Mouse (Mus musculus): Measurements from ENCODE around the gene Maz. TPM values are rescaled to one million over a fixed set of nuclear protein-coding genes. Genes with fewer than 3 reads are reported as not detected.

Gene Maz
- polyA plus RNA-seq (2015; fragmentation: Nextera tagmentation; extraction: Ambion mirVana), result 35.7 and 42.1 TPM in 2 replicates

DNA sequence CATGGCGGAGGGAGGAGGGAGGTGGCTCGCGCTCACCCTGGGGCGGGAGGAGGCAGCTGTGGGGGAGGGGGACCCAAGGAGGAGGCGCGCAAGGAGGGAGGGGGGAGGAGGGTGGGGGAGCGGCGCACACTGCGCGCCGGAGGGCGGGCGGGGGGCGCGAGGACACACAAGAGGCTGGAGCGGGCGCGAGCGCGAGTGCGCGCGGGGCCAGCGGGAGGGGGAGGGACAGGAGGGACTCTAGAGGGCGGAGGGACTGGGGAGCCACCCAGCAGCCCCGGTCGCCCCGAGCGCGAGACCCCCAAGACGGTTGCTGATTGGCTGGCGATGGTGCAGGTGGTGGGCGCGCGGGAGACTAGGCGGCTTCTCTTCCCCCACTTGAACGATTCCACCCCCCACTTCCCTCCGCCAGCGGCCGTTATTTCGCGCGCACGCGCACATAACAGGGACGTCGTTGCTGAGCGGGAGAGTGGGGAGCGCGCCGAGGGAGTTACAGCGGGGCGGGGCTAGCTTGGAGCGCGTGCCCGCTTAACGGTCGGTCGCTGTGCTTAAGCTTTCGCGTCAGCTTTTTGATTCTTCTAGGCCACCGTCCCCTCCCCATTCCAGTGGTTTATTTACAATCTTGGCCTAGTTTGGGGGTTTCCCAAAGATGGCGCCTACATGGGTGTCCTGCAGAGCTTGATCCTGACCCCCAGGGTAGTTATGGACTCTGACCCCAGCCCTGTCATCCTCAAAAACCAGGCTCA is at the start of gene Maz:
Gene Maz (minus strand): TSS at position 54 of the 743 bp plus-strand sequence.
- Histone ChIP-seq H3K4me2 (ENCODE audit: low read depth, low read length) (peak within 1 kb of the TSS; percentile 92), H3K4me3 (ENCODE audit: low read length) (peak within 1 kb of the TSS; percentile 69), H3K9ac (ENCODE audit: low read depth, low read length) (peak within 1 kb of the TSS; percentile 99), H3K9me3 (ENCODE audit: control insufficient read depth, low read length) (no peaks in the 10 kb centered on the region), H3K27ac (ENCODE audit: low read length) (peak within 1 kb of the TSS; percentile 95), H3K4me1 (ENCODE audit: control insufficient read depth, insufficient read depth, low read length) (peaks cover 30% of the 10 kb centered on the region), H3K36me3 (ENCODE audit: control insufficient read depth, insufficient read depth, low read length) (peaks cover 11% of the 10 kb centered on the region), H3K27me3 (replicated peaks; ENCODE audit: control insufficient read depth, insufficient read depth, low read length) (no peaks in the 10 kb centered on the region)
- WGBS, result under 1% methylated on average over 48 of the region's 63 CpGs
- peak; percentile 82 for ATAC-seq

DNA sequence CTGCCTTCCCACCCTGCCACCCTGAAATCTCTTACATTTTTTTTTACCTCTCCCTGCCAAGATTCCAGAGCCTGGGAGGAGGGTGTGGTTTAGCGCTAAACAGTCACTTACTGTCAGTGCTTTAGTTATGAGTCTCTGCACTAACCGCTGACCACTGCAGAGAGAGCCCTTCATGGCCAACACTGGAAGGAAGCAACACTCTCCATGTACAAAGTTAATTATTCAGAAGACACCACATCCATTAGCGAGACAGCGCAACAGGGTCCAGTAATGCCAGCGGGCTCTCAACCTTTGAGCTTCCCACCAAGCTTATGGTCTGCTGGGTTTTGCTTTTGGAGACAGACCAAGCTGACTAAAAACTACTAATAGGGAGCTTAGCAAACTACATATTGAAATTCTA is 49.4 kb upstream of the Maz start:
- Histone ChIP-seq H3K27me3 (replicated peaks; ENCODE audit: control insufficient read depth, insufficient read depth, low read length) (no peaks in the 10 kb centered on the region), H3K4me3 (ENCODE audit: low read length) (no peak overlapping the region), H3K27ac (ENCODE audit: low read length) (no peak overlapping the region), H3K36me3 (ENCODE audit: control insufficient read depth, insufficient read depth, low read length) (no peaks in the 10 kb centered on the region), H3K9ac (ENCODE audit: low read depth, low read length) (no peak overlapping the region), H3K9me3 (ENCODE audit: control insufficient read depth, low read length) (no peaks in the 10 kb centered on the region), H3K4me2 (ENCODE audit: low read depth, low read length) (no peak overlapping the region), H3K4me1 (ENCODE audit: control insufficient read depth, insufficient read depth, low read length) (no peaks in the 10 kb centered on the region)
- 90% methylated on average over 5 of the region's 5 CpGs for WGBS
- ATAC-seq, result no peak

DNA sequence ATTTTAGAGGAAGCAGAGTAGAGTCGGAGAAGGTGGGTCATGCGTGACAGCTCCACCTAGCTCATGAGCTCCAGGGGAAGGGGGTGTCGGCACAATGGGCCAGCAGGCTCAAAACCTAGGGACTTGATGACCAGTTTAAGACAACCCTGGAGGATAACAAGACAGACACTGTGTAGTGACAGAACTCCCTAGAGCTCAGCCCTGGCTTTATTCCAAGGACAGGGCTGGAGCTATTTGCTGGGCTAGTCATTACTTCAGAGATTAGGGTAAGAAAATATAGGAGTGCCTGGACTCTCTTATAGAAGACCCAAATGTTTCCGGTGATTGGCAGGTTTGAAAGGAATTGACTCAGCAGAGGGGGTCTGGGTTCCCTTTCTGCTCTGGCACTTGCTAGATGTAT is 46.4 kb upstream of the Maz start:
- Histone ChIP-seq H3K36me3 (ENCODE audit: control insufficient read depth, insufficient read depth, low read length) (no peaks in the 10 kb centered on the region), H3K4me1 (ENCODE audit: control insufficient read depth, insufficient read depth, low read length) (no peaks in the 10 kb centered on the region), H3K27ac (ENCODE audit: low read length) (no peak overlapping the region), H3K9me3 (ENCODE audit: control insufficient read depth, low read length) (no peaks in the 10 kb centered on the region), H3K4me3 (ENCODE audit: low read length) (no peak overlapping the region), H3K27me3 (replicated peaks; ENCODE audit: control insufficient read depth, insufficient read depth, low read length) (no peaks in the 10 kb centered on the region), H3K4me2 (ENCODE audit: low read depth, low read length) (no peak overlapping the region), H3K9ac (ENCODE audit: low read depth, low read length) (no peak overlapping the region)
- ATAC-seq, result no peak
- WGBS, result 86% methylated on average over 4 of the region's 4 CpGs

DNA sequence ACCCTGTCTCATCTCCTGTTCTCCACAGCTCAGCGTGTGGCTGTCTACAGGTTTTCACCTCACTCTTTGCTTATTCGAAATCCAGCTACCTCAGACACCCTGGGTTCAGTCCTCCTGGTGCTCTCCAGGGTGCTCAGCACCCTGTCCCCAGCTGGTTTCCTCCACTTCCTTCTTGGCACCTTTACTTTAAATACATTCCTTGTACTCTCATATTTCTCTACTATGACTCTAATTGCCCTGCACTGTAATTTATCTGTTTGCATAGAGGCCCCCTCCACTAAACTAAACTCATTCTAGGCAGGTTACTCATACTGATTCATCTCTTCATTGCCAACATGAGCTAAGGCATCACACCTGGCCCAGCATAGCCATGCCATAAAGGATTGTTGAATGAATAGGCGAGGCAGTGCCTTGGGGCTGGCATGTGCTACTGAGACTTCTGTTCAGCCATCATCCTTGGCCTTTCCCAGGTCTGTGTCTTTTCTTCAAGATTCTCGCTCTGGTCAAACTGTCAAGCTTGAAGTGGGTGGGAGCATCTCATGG is 44.1 kb upstream of the Maz start:
- no peak overlapping the region for H3K9ac ChIP-seq (ENCODE audit: low read depth, low read length)
- no peak overlapping the region for H3K4me3 ChIP-seq (ENCODE audit: low read length)
- H3K4me2 ChIP-seq (ENCODE audit: low read depth, low read length), result no peak overlapping the region
- H3K27me3 ChIP-seq (replicated peaks; ENCODE audit: control insufficient read depth, insufficient read depth, low read length), result no peaks in the 10 kb centered on the region
- H3K9me3 ChIP-seq (ENCODE audit: control insufficient read depth, low read length), result no peaks in the 10 kb centered on the region
- 52% methylated on average over 4 of the region's 4 CpGs for WGBS
- no peaks in the 10 kb centered on the region for H3K36me3 ChIP-seq (ENCODE audit: control insufficient read depth, insufficient read depth, low read length)
- no peak overlapping the region for H3K27ac ChIP-seq (ENCODE audit: low read length)
- no peaks in the 10 kb centered on the region for H3K4me1 ChIP-seq (ENCODE audit: control insufficient read depth, insufficient read depth, low read length)
- peak; percentile 95 for ATAC-seq

DNA sequence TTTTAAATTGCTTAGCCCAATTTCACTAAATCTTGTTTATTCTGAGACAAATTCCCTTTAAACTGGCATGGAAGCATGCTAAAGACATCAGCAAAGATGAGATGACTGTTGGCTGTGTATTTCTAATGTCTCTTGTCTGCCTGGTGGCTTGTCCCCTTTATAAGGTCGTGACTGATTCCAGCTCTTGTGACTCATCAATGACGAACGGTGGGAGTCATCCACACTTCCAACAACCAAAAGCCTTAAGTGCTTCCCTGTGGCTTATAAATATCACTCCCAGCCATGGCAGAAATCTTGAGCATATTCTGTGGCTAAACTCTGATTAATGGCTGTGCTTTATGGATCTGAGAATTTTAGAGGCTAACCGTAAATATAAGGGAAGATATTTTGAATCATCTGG is 39.5 kb upstream of the Maz start:
- Histone ChIP-seq H3K4me2 (ENCODE audit: low read depth, low read length) (no peak overlapping the region), H3K9me3 (ENCODE audit: control insufficient read depth, low read length) (no peaks in the 10 kb centered on the region), H3K27me3 (replicated peaks; ENCODE audit: control insufficient read depth, insufficient read depth, low read length) (no peaks in the 10 kb centered on the region), H3K9ac (ENCODE audit: low read depth, low read length) (no peak overlapping the region), H3K4me1 (ENCODE audit: control insufficient read depth, insufficient read depth, low read length) (no peaks in the 10 kb centered on the region), H3K4me3 (ENCODE audit: low read length) (no peak overlapping the region), H3K27ac (ENCODE audit: low read length) (no peak overlapping the region), H3K36me3 (ENCODE audit: control insufficient read depth, insufficient read depth, low read length) (no peaks in the 10 kb centered on the region)
- no peak for ATAC-seq
- 69% methylated on average over 4 of the region's 4 CpGs for WGBS

DNA sequence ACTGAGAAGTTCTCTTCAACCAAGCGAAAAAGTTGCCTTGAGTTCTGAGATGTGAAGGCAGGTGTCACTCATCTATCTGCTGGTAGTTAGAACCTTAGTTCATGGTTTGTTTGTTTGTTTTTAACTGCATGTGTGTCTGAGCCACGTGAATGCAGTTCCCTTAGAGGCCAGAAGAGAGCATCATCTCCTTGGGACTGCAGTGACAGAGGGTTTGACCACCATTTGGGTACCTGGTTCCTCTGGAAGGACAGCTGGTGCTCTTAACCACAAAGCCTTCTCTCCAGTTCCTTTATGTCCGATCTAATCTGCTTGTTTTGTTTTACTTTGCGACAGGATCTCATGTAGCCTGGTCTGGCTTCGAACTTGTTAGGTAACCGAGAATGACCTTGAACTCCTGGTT is 38.7 kb upstream of the Maz start:
- no peak for ATAC-seq
- no peaks in the 10 kb centered on the region for H3K4me1 ChIP-seq (ENCODE audit: control insufficient read depth, insufficient read depth, low read length)
- H3K27ac ChIP-seq (ENCODE audit: low read length), result no peak overlapping the region
- 84% methylated on average over 6 of the region's 6 CpGs for WGBS
- no peak overlapping the region for H3K9ac ChIP-seq (ENCODE audit: low read depth, low read length)
- H3K36me3 ChIP-seq (ENCODE audit: control insufficient read depth, insufficient read depth, low read length), result no peaks in the 10 kb centered on the region
- H3K9me3 ChIP-seq (ENCODE audit: control insufficient read depth, low read length), result no peaks in the 10 kb centered on the region
- no peaks in the 10 kb centered on the region for H3K27me3 ChIP-seq (replicated peaks; ENCODE audit: control insufficient read depth, insufficient read depth, low read length)
- no peak overlapping the region for H3K4me3 ChIP-seq (ENCODE audit: low read length)
- no peak overlapping the region for H3K4me2 ChIP-seq (ENCODE audit: low read depth, low read length)

DNA sequence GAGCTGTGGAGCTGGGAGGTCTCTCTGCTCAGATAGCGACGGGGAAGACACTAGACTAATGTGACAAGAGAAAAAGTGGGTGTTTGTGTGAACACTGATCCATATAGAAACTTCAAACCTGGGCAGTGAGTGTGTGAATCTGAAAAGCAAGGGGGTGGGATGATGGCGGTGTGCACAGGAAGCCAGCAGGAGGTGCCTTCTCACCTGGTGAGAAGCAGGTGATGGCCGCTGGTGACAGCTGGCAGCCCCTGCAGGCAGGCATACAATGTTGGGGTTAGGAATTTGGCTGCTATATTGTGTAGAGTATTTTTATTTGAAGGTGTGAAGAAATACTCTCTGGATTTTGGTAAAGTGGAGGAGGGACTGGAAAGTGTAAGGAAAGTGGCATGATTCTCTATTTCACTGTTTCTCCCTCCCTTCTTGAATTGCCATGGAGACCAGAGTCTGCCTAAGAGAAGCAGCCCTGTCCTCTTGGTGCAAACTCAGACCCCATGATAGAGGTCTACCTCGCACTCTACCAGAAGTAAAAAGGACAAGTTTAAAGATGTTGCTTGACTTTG is 28.3 kb upstream of the Maz start:
- Histone ChIP-seq H3K4me3 (ENCODE audit: low read length) (no peak overlapping the region), H3K9ac (ENCODE audit: low read depth, low read length) (no peak overlapping the region), H3K36me3 (ENCODE audit: control insufficient read depth, insufficient read depth, low read length) (no peaks in the 10 kb centered on the region), H3K9me3 (ENCODE audit: control insufficient read depth, low read length) (no peaks in the 10 kb centered on the region), H3K27me3 (replicated peaks; ENCODE audit: control insufficient read depth, insufficient read depth, low read length) (0 out of 2 replicates have a peak, but pooled peaks cover 4% of the 10 kb centered on the region), H3K4me2 (ENCODE audit: low read depth, low read length) (no peak overlapping the region), H3K4me1 (ENCODE audit: control insufficient read depth, insufficient read depth, low read length) (no peaks in the 10 kb centered on the region), H3K27ac (ENCODE audit: low read length) (no peak overlapping the region)
- 61% methylated on average over 5 of the region's 5 CpGs for WGBS
- no peak for ATAC-seq

DNA sequence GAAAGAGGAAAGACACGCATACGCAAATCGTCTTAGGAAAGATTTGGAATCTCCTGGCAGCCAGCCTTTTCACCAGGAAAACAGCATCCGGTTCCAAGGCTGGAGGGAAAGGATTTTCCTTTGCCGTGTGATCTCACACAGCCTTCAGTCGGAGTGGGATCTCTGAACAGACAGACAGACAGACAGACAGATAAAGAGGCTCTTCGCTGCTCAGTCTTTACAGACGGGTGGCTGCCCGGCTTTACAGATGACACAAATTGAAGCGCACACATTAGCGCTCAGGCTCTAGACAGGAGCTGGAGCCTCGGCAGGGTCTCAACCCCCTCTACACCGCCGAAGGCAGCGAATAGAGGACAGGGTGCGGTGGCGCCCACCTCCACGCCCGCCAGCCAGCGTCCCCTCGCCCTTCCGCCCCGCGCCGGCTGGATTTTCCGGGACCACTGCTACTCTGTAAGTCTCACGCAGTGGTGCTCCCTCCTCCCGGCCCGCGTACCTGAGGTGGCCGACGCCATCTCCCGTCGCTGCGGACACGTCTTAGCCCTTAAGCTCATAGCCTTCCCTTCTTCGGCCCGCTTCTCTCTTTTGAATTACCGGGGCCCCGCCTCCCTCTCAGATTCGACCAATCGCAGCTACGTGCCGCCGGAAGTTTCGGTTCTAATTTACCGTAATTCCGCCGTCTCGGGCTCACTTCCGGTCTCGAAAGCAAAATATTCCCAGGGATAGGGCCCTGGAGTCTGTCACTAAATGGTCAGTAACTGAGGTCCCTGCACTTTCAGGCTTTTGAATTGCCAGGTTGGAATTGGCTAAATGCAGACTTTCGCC is 15.2 kb upstream of the Maz start, which contains the start of gene Kif22:
Gene Kif22 (minus strand): TSS at position 621 of the 822 bp plus-strand sequence.
- Histone ChIP-seq H3K4me2 (ENCODE audit: low read depth, low read length) (peak within 1 kb of the TSS; percentile 68), H3K9ac (ENCODE audit: low read depth, low read length) (peak within 1 kb of the TSS; percentile 84), H3K4me3 (ENCODE audit: low read length) (peak within 1 kb of the TSS; percentile 84), H3K9me3 (ENCODE audit: control insufficient read depth, low read length) (no peaks in the 10 kb centered on the region), H3K27me3 (replicated peaks; ENCODE audit: control insufficient read depth, insufficient read depth, low read length) (no peaks in the 10 kb centered on the region), H3K27ac (ENCODE audit: low read length) (peak within 1 kb of the TSS; percentile 77), H3K36me3 (ENCODE audit: control insufficient read depth, insufficient read depth, low read length) (no peaks in the 10 kb centered on the region; the same call in 1 of the 2 replicates), H3K4me1 (ENCODE audit: control insufficient read depth, insufficient read depth, low read length) (peaks cover 12% of the 10 kb centered on the region)
- ATAC-seq, result peak; percentile 90
- under 1% methylated on average over 53 of the region's 53 CpGs for WGBS

DNA sequence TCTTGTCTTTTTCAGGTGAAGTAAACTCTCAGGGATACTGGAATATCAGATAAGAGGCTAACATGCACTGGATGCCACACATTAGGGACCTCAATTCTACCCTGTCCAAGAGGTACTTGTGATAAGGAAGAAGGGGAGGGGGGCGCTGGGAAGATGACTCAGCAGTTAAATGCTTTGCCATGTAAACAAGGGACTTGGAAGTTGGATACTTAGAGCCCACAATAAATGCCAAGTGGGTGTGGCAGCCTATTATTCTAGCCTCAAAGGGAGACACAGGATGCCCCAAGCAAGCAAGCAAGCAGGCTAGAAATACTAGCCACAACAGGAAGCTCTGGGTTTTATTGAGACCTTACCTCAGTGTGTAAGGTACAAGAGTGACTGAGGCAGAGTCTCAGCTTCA is 4.4 kb upstream of the Maz start:
- H3K9me3 ChIP-seq (ENCODE audit: control insufficient read depth, low read length), result no peaks in the 10 kb centered on the region
- H3K9ac ChIP-seq (ENCODE audit: low read depth, low read length), result no peak overlapping the region
- H3K27me3 ChIP-seq (replicated peaks; ENCODE audit: control insufficient read depth, insufficient read depth, low read length), result no peaks in the 10 kb centered on the region
- H3K4me1 ChIP-seq (ENCODE audit: control insufficient read depth, insufficient read depth, low read length), result peaks cover 7% of the 10 kb centered on the region
- peaks cover 12% of the 10 kb centered on the region; the same call in 1 of the 2 replicates for H3K36me3 ChIP-seq (ENCODE audit: control insufficient read depth, insufficient read depth, low read length)
- no peak overlapping the region for H3K4me3 ChIP-seq (ENCODE audit: low read length)
- 74% methylated on average over 1 of the region's 1 CpGs for WGBS
- no peak overlapping the region for H3K4me2 ChIP-seq (ENCODE audit: low read depth, low read length)
- no peak overlapping the region for H3K27ac ChIP-seq (ENCODE audit: low read length)
- ATAC-seq, result no peak

Data from intestine, embryonic 16.5 days (tissue).